Mouse (Mus musculus) lung, postnatal 14 days (tissue): Measurements from ENCODE around the gene Unc119.

Source experiments
- DNase-seq: peaks from one replicate; pipeline ENCODE4 v3.0.0; 2021

Unc119 gene

DNA sequence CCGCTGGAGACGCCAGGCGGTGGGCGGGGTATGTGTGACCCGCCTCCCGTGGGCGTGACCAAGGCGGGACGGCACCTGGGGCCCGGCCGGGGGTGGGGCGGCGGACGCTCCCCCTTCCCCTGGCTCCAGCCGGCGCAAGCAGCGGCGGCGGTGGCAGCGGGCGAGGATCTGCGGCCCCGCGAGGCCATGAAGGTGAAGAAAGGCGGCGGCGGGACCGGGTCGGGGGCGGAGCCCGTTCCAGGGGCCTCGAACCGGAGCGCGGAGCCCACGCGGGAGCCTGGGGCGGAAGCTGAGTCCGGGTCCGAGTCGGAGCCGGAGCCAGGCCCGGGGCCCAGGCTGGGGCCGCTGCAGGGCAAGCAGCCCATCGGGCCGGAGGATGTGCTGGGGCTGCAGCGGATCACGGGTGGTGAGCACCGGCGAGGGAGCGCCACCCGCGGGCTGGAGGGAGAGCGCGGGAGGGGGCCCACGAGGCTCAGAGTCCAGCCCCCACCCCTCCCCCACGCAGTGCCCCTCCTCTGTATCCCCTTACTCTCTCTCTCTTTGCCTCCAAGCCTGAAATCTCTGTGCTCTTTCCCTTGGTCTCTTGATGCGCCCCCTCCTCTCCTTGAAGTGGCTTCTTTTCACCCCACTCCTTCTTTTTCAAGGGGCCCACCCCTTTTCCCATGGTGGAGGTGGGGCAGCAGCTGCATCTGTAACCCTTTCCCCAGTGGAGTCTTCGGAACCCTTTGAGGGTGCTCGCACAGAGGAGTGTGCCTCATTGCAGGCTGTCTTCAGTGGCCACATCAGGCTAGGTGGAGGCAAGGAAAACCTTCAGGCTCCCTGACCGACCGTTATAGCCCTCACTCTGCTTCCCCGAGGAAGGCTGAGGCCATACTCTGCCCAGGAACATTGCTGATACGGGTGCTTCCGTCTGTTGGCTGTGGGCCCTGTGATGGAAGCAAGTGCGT, at the start of gene Unc119:
Gene Unc119, plus strand, starts transcription at position 102 of the 947 bp plus-strand sequence.
- DNase-seq, result peak; percentile 78

- DNase-seq, result no peak
Measured at GRCm38 (mm10) chr11:78294585-78294984, 48.7 kb upstream of the Unc119 start.

DNA sequence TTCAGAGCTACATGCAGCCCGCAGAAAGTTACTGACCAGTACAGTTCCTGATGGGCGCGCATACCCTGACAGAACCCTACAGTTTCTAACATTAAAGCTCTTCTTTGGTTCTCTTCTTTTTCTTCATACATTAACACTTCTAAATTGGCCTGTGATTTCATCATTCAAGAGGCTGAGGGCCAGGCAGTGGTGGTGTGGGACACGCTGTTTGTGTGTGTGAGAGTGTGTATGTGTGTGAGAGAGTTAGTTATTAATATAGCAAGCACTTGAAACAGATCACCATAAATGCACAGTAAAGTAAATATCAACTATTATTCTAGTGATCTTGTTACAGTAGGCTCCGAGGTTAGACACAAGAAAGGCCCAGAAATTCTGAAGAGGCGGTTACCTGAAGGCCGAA, 42.4 kb upstream of the Unc119 start:
- DNase-seq, result no peak

- DNase-seq, result peak; percentile 90
Measured at GRCm38 (mm10) chr11:78301357-78302084, 41.8 kb upstream of the Unc119 start, which contains the start of gene Spag5. TSS of gene Spag5 (plus strand) at chr11:78301529.

- DNase-seq, result no peak
Measured at GRCm38 (mm10) chr11:78305272-78305671, 38.0 kb upstream of the Unc119 start.

DNA sequence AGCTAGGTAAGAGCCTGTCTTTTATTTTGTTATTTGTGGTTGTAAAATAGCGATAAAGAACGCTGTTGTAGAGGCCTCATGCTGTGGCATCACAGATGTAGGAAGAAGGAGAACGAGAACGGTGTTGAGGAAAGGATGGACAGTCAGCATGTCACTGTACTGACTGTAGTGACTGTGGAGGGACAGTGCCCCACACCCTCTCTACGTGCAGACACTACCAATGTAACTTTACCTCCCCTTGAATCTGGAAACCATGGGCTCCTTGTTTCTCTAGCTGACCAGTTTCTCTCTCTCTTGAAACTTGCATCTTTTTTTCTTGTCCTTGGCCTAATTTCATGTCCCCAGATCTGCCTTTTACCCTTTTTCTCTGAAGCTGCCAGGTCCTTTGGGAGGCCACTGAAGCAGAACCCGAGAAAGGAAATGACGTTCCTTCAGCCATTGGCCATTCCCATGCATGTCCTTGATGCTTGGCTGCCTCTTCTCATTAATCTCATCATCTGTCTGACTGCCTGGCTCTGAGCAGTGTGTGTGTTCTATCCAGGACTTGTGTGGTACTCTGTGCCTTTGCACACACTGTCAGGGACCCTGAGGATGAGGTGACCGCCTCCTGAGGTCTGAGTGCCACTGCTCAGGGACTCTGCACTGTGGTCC, 32.3 kb upstream of the Unc119 start:
- DNase-seq, result no peak

GRCm38 (mm10) chr11:78313662-78314061, 29.6 kb upstream of the Unc119 start:
- no peak for DNase-seq

- DNase-seq, result no peak
Measured at GRCm38 (mm10) chr11:78318411-78318810, 24.9 kb upstream of the Unc119 start.

DNA sequence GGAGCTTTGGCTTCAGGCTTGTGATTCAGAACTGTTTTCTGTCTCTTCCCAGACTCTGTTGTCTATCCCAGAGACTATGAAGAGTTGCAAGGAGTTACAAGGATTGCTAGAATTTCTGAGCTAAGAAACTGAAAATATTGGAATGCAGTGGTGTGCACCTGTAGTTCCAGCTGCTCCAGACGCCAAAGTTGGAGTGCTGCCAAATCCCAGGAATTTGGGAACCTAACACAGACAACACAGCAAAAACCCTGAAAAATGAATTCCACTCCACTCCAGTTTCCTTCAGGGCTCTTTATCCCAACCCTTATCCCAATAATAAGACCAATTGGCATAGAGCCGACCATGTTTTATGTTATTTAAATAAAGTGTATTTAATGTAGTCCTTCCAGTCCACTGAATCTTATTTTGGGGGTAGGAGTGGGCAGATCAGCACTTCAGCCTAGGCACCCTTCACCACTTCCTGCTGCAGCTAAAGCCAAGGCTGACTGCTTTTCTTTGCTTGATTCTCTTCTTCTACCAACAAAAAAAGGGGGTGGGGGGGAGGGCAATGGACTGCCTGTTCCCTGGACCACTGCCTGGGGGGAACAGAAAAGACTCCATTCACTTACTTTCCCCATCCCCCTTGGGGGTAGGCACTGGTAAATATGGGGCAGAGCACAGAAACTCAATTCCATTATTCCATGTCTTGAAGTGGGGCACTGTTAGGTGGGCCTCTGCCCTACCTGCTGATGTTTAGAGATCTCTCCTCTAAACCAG, 21.0 kb upstream of the Unc119 start:
- DNase-seq, result no peak

DNA sequence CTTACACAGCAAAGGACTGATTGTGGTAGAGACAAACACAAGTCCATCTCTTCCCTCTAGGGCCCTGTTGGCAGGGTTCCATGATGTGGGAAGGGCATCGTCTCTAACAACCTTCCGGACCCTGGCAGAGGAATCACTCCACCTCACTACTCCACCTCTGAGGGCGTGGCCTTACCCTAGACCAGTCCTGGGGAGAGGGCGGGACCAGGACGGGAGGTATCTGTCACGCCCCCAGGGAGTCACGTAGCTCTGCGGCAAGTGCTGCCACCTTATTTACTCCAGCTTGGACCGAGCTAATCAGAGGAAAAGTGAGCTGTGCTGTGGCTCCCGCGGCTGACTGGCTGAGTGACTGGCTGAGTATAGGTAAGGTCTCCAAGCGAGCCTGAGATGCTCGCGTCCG, 20.4 kb upstream of the Unc119 start, which contains the start of gene Aldoc:
Gene Aldoc, plus strand, starts transcription at position 109 of the 400 bp plus-strand sequence.
- peak; percentile 79 for DNase-seq

DNA sequence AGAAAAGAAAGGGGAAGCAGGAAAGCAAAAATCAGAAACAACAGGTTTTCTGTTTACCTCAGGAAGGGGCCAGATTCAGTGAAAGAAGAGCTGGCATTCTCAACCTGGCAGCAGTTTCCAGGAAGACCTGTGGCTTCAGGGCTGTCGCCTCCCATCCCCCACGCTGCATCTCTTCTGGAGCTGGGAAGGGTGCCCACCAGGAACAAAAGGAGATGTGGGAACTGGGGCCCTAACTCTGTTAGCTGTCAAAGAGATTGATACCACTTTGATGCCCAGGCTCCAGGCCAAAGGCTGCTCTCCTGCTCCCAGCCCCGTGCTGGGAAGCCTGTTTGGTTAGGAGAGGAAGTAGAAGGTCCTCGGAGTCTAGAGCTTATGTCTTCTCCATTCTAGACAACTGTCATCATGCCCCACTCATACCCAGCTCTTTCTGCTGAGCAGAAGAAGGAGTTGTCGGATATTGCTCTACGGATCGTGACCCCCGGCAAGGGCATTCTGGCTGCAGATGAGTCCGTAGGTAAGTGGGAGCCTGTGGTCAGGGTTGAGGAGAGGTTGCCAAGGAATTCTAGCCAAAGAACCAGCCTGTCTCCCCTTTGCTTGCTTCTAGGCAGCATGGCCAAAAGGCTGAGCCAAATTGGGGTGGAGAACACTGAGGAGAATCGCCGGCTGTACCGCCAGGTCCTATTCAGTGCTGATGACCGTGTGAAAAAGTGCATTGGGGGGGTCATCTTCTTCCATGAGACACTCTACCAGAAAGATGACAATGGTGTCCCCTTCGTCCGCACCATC, 19.1 kb upstream of the Unc119 start:
- DNase-seq, result no peak

DNA sequence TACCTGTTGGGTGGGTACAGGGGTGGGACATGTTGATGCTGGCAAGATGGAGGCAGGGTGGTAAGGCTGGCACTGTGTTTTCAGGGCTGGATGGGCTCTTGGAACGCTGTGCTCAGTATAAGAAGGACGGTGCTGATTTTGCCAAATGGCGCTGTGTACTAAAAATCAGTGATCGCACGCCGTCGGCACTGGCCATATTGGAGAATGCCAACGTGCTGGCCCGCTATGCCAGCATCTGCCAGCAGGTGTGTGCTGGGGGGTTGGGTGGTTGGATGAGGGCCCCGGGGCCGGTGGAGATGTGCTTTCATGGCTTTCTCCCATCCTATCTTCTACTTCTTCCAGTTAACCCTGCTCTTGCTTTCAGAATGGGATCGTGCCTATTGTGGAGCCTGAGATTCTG, 18.3 kb upstream of the Unc119 start:
- DNase-seq, result no peak

DNA sequence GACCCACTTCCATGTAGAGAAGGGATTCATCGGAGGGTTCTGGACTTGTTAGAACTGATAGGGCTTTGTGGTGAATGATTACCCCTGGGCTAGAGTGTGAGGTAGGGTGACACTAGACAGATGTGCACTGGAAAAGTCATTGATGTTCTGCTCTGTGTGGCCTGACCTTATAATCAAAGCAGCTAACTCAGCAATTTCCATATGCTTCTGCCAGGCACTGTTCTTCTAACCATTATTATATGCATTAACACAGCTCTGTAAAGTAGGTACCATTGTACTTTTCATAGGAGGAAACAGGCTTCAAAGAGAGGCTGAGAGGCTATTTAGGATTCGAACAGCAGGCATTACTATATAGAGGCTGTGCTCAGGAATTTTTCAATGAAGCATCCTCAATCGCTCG, 16.1 kb upstream of the Unc119 start:
- no peak for DNase-seq

DNA sequence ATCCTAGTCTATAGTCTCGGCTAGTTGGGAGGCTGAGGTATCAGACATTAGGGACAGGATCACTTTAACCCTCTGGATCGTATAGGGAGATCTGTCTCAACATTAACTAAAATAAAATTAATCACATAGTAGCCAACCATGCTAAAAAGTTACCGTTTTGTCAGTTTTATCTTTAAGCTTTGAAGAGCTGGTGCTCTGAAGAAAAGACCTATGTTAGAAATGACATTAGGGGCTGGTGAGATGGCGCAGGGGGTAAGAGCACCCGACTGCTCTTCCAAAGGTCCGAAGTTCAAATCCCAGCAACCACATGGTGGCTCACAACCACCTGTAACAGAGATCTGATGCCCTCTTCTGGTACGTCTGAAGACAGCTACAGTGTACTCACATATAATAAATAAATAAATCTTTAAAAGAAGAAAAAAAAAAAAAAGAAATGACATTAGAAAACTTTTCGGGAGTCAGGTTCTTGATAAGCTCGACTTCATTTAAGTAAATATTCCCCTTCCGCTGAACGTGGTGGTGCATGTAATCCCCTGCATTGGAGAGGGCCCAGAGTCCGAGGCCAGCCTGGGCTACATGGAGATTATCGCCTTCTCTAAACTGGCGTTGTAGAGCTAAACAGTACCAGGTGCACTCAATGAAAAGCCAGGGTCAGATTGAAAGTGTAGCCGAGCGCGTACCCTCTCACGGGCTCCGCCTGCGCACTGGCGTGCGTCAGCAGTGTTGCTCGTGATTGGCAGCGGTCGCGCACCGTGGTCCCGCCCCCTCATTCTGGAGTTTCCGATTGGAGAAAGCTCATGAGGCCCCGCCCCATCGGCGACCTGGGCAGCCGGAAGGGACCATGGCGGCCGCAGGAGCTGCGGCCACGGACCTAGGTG, 15.4 kb upstream of the Unc119 start, which contains the start of gene Pigs:
Gene Pigs, plus strand, starts transcription at position 782 of the 878 bp plus-strand sequence.
- DNase-seq, result peak; percentile 98

- no peak for DNase-seq
Measured at GRCm38 (mm10) chr11:78328512-78329056, 14.7 kb upstream of the Unc119 start.

DNA sequence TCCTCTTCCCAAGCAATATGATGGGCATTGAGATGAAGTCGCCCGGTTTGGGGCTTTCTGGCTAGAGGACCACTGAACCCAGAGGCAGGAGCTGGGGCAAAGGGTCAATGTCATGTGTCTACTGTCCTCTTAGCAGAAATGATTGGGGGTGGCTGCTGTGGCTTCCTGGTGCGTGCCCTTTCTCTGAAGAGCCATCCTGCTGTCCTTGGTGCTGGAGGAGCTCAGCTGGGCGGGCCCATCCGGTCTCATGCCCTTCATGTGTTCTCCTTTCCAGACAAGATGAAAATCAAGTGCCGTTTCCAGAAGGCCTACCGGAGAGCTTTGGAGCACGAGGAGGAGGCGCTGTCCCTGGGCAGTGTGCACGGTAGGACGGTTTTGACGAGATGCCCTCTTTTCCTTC, 10.6 kb upstream of the Unc119 start:
- no peak for DNase-seq

GRCm38 (mm10) chr11:78333992-78334391, 9.3 kb upstream of the Unc119 start:
- no peak for DNase-seq

DNA sequence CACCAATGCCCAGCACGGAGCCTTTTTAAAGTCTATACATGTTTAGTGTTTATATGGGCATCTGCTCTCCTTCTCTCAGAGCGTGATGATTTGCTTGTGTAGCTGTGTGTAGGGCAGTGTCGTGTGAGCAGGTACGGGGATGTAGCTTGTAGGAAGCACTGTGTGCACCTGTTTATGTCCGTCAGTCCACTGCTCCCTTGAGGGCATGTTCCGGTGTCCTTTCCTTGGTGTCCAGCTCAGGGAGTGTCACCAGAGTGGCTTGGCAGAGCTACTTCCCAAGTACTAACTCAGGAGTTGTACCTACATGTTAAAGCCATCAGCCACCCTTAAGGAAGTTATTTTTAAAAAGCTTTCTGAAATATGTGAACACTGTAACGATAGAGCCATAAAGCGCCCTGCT, 6.2 kb upstream of the Unc119 start:
- no peak for DNase-seq

DNA sequence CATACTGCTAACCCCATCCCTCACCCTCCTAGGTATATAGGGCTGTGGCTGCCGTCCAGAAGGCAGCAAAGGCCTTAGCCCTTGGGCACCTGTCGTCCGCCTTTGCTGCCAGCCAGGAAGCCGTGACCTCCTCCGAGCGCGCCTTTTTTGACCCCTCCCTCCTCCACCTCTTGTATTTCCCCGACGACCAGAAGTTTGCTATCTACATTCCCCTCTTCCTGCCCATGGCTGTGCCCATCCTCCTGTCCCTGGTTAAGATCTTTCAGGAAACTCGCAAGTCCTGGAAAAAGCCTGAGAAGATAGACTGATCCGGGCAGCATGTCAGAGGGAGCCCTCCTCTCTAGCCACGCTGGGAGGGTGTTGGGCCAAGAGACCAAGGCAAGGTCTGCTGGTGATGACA, 1.6 kb upstream of the Unc119 start:
- no peak for DNase-seq

GRCm38 (mm10) chr11:78344328-78344889, 1.1 kb downstream of the Unc119 start:
- no peak for DNase-seq
